Mouse (Mus musculus) lung, embryonic 16.5 days (tissue): ENCODE measurements at regions not wholly inside any gene's neighbourhood (a gene's known extent, or its start where the extent isn't known, plus 50 kb on each side); places are given as distances from the start of the nearest gene placed in this dataset.
A peak's percentile ranks its signal among the peaks of the same experiment; 100 is the strongest.

ENCODE experiments used
- ATAC-seq: fragments of 200-750 bp; cut with Nextera tagmentation; 2 replicates; pipeline ENCODE4 v1.8.0; 2017; ENCODE audit warnings: low read depth, mild to moderate bottlenecking, moderate library complexity
- H3K27ac ChIP-seq: fragments of 300-500 bp; sonication (generic); 2 replicates; pipeline ENCODE4 v1.5.1; 2014; ENCODE audit warnings: mild to moderate bottlenecking, control low read depth, low read length
- H3K27me3 ChIP-seq: fragments of 300-500 bp; sonication (generic); 2 replicates; pipeline ENCODE4 v1.6.1; 2014; ENCODE audit warnings: low read depth, low read length, mixed read lengths; ENCODE audit not compliant: control insufficient read depth, insufficient read depth
- H3K36me3 ChIP-seq: fragments of 300-500 bp; sonication (generic); 2 replicates; pipeline ENCODE4 v1.6.1; 2014; ENCODE audit warnings: low read length; ENCODE audit not compliant: control insufficient read depth, insufficient read depth
- H3K4me1 ChIP-seq: fragments of 300-500 bp; sonication (generic); replicated peaks from 2 replicates; pipeline ENCODE4 v1.6.1; 2014; ENCODE audit warnings: low read length, mixed read lengths; ENCODE audit not compliant: control insufficient read depth, insufficient read depth
- H3K4me2 ChIP-seq: fragments of 300-500 bp; sonication (generic); 2 replicates; pipeline ENCODE4 v1.6.1; 2014; ENCODE audit warnings: low read depth, low read length, control low read depth
- H3K4me3 ChIP-seq: fragments of 300-500 bp; sonication (generic); 2 replicates; pipeline ENCODE4 v1.5.1; 2014; ENCODE audit warnings: mild to moderate bottlenecking, low read length, control low read depth
- H3K9ac ChIP-seq: fragments of 300-500 bp; sonication (generic); 2 replicates; pipeline ENCODE4 v1.6.1; 2014; ENCODE audit warnings: low read length, control low read depth
- H3K9me3 ChIP-seq: fragments of 300-500 bp; sonication (generic); 2 replicates; pipeline ENCODE4 v1.6.1; 2016; ENCODE audit warnings: low read length; ENCODE audit not compliant: control insufficient read depth
- WGBS: fragments of 180-500 bp; shearing (Covaris S2); extraction: QIAGEN DNeasy Blood & Tissue Kit; methylation state at CpG from one replicate; pipeline ENCODE4 v1.1.7; 2014; 5-methylcytosine and 5-hydroxymethylcytosine counted together

DNA sequence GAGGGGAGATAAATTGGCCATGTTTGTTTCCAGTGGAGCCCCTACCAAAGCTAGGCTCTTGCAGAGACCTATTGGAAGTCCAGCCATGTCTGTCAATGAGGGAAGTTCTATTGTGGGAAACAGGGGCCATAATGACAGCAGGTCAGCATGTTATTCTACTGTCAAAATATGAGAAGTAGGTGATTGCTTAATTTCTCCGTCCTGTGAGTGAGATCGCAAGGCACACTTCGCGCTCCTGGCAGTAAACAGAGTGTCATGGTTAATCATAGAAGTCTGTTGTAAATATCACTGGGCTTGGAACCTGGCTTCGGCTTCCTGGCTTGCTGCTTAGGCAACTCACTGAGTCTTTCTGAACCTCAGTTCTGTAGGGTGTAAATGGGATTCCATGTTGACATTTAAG is 72.5 kb upstream of the Ccdc122 start:
- Histone ChIP-seq H3K4me2 (no peak overlapping the region), H3K27me3 (no peaks in the 10 kb centered on the region), H3K36me3 (no peaks in the 10 kb centered on the region), H3K27ac (no peak overlapping the region), H3K9me3 (no peaks in the 10 kb centered on the region), H3K4me3 (no peak overlapping the region), H3K4me1 (no peaks in the 10 kb centered on the region), H3K9ac (no peak overlapping the region)
- ATAC-seq, result no peak
- 56% methylated on average over 5 of the region's 5 CpGs for WGBS

DNA sequence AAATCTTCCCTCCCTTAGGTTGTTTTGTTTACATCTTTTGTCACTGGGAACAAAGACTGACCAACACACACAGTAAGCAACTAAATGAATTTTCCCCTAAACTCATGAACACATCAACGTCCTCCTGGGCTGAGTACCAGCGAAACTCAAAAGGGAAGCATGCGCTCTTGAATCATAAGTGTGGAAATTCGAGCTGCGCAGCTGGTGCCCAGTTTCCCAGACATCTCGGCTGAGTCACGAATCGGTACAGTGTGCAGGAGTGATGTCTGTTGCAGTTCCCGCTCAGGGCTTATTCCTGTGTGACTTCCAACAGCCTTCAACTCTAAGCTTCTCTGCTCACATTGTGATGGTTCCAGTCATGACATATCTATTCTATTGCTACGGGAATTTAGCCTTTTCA is 77.7 kb upstream of the Ccdc122 start:
- Histone ChIP-seq H3K27me3 (no peaks in the 10 kb centered on the region), H3K36me3 (no peaks in the 10 kb centered on the region), H3K4me3 (no peak overlapping the region), H3K4me2 (no peak overlapping the region), H3K9ac (no peak overlapping the region), H3K9me3 (no peaks in the 10 kb centered on the region), H3K27ac (no peak overlapping the region), H3K4me1 (no peaks in the 10 kb centered on the region)
- 45% methylated on average over 10 of the region's 10 CpGs for WGBS
- ATAC-seq, result 0 out of 2 replicates have a peak, but pooled peaks have one; percentile 23

DNA sequence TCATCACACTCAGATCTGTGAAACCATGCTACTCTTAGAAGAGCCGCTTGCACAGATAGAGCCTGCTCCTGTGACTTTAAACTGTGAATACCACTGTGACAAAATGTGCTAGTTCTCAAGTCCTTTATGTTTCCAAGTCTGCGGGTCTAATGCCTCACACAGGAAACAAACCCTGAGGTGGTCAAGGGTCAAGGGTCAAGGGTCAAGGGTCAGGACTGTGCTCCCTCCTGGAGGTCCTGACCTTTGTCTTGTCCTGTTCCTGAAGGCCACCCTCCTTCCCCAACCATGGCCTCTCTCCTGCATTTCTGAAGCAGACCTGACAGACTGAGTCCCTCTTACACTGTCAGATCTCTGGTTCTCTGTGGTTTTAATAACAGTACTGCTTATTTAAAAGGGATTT is 79.4 kb upstream of the Ccdc122 start:
- Histone ChIP-seq H3K27ac (no peak overlapping the region), H3K4me3 (no peak overlapping the region), H3K9me3 (no peaks in the 10 kb centered on the region), H3K9ac (no peak overlapping the region), H3K4me1 (no peaks in the 10 kb centered on the region), H3K36me3 (no peaks in the 10 kb centered on the region), H3K4me2 (no peak overlapping the region), H3K27me3 (no peaks in the 10 kb centered on the region)
- no peak for ATAC-seq
- 66% methylated on average over 2 of the region's 2 CpGs for WGBS

DNA sequence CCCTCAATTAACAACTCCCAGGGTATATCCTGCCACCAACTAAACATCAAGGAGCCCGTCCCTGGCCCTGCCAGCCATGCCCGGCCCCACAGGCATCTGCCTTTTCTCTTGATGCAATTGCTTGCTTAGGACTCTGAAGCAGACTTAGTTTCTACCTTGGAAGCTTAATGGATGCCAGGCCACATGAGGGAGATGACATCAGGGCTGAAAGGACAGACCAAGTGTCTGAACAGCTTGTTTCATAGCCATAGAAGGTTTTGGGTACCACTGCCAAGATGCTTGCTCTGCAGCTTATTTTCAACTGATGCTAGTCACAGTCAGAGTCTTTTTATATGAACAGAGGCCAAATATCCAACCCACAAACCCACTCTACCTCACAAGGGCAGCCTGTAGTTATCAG is 83.4 kb upstream of the Ccdc122 start:
- peaks cover 12% of the 10 kb centered on the region for H3K4me1 ChIP-seq
- WGBS, result 89% methylated on average over 2 of the region's 2 CpGs
- H3K27ac ChIP-seq, result no peak overlapping the region
- no peak for ATAC-seq
- no peaks in the 10 kb centered on the region for H3K9me3 ChIP-seq
- no peak overlapping the region for H3K9ac ChIP-seq
- no peaks in the 10 kb centered on the region for H3K36me3 ChIP-seq
- H3K4me2 ChIP-seq, result no peak overlapping the region
- H3K4me3 ChIP-seq, result no peak overlapping the region
- H3K27me3 ChIP-seq, result no peaks in the 10 kb centered on the region

DNA sequence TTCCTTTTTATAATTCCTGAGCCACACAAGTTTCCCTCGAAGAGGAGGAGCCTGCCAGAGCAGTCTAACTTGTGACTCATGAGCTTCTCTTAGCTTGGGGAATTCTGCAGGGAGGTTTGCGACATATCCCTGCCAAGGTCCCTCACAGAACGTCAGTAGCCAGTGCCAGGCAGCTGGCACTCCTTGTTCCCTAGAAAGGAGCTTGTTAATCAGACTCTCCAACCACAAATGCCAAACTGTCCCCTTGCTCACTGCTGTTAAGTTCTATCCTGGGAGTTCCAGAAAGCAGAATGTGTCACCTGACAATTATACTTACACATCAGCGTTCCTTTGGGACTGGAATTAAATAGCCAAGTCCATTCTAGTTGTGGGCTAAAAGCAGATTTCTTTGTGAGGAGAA is 85.1 kb upstream of the Ccdc122 start:
- Histone ChIP-seq H3K4me3 (no peak overlapping the region), H3K36me3 (no peaks in the 10 kb centered on the region), H3K27me3 (no peaks in the 10 kb centered on the region), H3K4me1 (peaks cover 24% of the 10 kb centered on the region), H3K9me3 (no peaks in the 10 kb centered on the region), H3K9ac (no peak overlapping the region), H3K4me2 (no peak overlapping the region), H3K27ac (no peak overlapping the region)
- ATAC-seq, result 0 out of 2 replicates have a peak, but pooled peaks have one; percentile 32
- WGBS, result 45% methylated on average over 4 of the region's 4 CpGs

DNA sequence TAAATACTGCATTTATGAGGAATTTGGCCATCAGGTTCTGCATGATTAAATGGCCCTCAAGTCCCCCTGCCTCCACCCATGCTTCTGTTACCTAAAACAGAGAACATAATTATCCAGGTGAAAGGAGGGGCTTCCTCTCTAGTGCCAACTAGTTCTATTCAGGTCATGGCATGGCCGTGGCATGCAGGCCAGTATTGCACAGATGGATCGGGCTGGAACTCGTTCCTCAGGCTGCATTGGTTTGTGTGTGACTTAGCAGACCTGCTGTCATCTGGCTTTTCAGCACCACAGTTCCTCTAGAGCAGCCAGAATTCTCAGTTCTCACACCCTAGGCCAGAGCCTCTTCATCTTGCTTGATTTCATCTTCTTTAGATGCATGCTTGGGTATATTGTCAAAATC is 87.2 kb upstream of the Ccdc122 start:
- 49% methylated on average over 3 of the region's 3 CpGs for WGBS
- H3K4me3 ChIP-seq, result no peak overlapping the region
- ATAC-seq, result no peak
- no peak overlapping the region for H3K4me2 ChIP-seq
- no peaks in the 10 kb centered on the region for H3K9me3 ChIP-seq
- no peaks in the 10 kb centered on the region for H3K27me3 ChIP-seq
- no peaks in the 10 kb centered on the region for H3K36me3 ChIP-seq
- H3K4me1 ChIP-seq, result peaks cover 24% of the 10 kb centered on the region
- no peak overlapping the region for H3K9ac ChIP-seq
- H3K27ac ChIP-seq, result peak overlapping the region; percentile 74

DNA sequence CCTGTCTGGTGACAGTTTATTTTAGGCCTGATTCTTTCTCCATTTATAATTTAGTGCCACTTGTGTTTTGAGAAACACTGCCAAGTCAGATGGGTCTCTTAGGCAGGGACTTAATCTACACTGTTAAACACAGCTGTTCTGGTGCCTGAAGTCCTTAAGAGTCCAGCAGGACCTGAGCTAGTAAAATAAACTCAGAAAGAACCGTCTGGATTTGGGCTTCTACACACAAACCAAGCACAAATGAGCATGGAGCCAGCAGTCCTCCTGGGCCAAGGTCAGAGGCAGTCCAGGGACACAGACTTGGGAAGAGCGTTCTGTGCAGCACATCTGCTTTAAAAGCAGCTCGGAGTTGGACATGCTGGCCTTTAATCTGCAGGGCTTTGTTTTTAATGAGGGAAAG is 87.6 kb upstream of the Ccdc122 start:
- peaks cover 24% of the 10 kb centered on the region for H3K4me1 ChIP-seq
- peak overlapping the region; percentile 74 for H3K27ac ChIP-seq
- ATAC-seq, result peak; percentile 81
- no peak overlapping the region for H3K4me2 ChIP-seq
- no peaks in the 10 kb centered on the region for H3K9me3 ChIP-seq
- H3K27me3 ChIP-seq, result no peaks in the 10 kb centered on the region
- H3K9ac ChIP-seq, result peak overlapping the region; percentile 5; the same call in 1 of the 2 replicates
- no peaks in the 10 kb centered on the region for H3K36me3 ChIP-seq
- no peak overlapping the region for H3K4me3 ChIP-seq
- 32% methylated on average over 3 of the region's 3 CpGs for WGBS

DNA sequence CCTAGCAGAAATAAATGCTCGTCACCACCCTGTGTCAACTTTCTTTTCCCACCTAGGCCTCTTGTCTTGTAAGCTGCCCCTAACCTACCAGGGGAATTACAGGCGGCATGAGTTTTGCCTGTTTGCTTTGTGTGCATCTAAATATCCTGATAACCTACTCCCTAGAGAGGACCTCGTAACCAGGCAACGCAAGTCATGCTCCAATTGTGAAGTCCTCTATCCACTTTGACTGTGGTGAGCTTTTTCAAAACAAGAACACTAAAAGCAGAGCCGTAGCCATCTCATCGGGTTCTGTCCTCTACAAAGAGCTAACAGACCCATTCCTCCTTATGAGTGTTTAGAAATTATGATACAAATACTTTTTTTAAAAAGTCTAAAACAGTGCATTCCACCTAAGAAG is 88.1 kb upstream of the Ccdc122 start:
- Histone ChIP-seq H3K9ac (no peak overlapping the region), H3K4me2 (no peak overlapping the region), H3K4me3 (no peak overlapping the region), H3K4me1 (peaks cover 24% of the 10 kb centered on the region), H3K9me3 (no peaks in the 10 kb centered on the region), H3K27me3 (no peaks in the 10 kb centered on the region), H3K27ac (peak overlapping the region; percentile 68), H3K36me3 (no peaks in the 10 kb centered on the region)
- no peak for ATAC-seq
- WGBS, result 41% methylated on average over 6 of the region's 6 CpGs

DNA sequence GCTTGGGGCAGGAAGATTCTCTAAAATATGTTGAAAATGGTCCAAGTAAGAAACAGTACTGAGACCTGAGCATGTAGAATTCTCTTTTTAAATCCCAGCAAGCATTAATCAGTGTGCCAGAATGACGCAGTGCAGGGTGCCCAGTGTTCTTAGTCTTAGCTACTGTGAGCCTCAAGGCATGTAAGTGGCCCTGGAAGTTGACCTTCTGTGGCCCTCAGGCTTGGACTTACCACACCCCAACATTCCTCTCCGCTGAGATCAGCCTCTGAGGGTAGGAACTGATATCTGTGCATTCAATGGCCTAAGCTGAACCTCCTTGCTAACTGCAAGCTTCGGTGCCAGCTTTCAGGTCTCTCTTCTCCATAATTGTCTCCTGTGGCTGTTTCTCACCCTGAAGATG is 89.4 kb upstream of the Ccdc122 start:
- H3K4me3 ChIP-seq, result no peak overlapping the region
- H3K4me1 ChIP-seq, result peaks cover 24% of the 10 kb centered on the region
- 44% methylated on average over 3 of the region's 3 CpGs for WGBS
- H3K27ac ChIP-seq, result peak overlapping the region; percentile 38
- 0 out of 2 replicates have a peak overlapping the region, but pooled peaks have one; percentile 20 for H3K9ac ChIP-seq
- no peak overlapping the region for H3K4me2 ChIP-seq
- H3K27me3 ChIP-seq, result no peaks in the 10 kb centered on the region
- no peaks in the 10 kb centered on the region for H3K9me3 ChIP-seq
- no peaks in the 10 kb centered on the region for H3K36me3 ChIP-seq
- ATAC-seq, result peak; percentile 71

DNA sequence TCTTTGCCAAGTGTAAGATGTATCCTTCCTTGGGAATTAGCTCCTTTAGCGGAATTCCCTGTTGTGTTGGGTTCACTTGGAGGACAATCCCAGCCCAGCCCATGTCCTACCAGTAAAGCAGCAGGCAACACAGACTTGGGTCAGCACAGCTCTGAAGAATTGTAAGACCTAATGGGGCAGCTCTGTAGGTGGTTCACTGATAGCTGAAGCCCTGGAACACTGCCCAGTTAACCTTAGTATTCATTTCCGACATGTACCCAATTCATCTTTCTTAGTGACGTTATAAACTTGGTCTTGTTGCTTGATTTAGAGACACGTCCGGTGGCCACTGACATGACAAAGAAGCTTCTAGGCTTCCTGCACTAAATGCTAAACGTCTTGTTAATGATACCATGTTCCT is 90.9 kb upstream of the Ccdc122 start:
- Histone ChIP-seq H3K4me1 (peaks cover 24% of the 10 kb centered on the region), H3K27me3 (no peaks in the 10 kb centered on the region), H3K4me2 (no peak overlapping the region), H3K36me3 (no peaks in the 10 kb centered on the region), H3K9me3 (no peaks in the 10 kb centered on the region), H3K9ac (no peak overlapping the region), H3K27ac (no peak overlapping the region), H3K4me3 (no peak overlapping the region)
- 43% methylated on average over 6 of the region's 6 CpGs for WGBS
- ATAC-seq, result peak; percentile 52
